Mouse (Mus musculus): Measurements from ENCODE around the gene Large2.

Gene Large2

DNA sequence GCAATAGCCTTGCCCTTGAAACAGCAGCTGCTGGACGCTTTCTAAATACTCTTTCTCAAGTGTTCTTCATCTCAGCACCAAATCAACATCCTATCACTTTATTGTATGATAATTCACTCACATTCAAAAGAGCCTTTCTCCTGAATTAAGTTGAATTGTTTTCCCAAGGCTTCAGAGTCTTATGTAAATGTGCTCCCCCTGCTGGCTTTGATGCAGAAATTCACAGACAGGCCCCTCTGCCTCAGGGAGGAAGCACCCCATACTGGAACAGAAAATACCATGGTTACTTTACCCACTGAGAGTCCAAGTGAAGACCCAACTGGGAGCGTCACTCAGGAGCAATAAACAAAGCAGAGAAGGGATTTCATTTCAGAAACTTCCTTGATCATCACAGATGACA lies 43.8 kb downstream of the Large2 start:
- no peak for TF ChIP-seq GATA4 (IDR thresholded peaks at IDR 0.05; ENCODE audit: insufficient replicate concordance, low read length)

DNA sequence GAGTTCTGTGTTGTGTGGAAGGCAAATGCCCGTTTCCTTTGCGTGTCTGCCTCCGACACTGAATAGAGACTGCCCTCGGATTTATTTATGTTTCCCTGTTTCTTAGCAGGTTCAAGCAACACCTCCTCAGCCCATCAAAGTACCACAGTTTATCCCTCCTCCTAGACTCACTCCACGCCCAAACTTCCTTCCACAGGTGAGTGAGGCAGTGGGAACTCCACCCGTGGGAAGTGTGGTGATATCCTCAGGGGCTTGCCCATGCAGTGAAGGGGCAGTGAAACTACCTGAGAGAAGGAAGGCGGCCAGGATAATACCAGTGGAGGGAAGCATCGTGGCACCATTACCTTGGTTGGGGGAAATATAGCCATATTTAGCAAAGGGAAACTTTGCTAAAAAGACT lies 46.5 kb downstream of the Large2 start:
- no peak for TF ChIP-seq GATA4 (IDR thresholded peaks at IDR 0.05; ENCODE audit: insufficient replicate concordance, low read length)

DNA sequence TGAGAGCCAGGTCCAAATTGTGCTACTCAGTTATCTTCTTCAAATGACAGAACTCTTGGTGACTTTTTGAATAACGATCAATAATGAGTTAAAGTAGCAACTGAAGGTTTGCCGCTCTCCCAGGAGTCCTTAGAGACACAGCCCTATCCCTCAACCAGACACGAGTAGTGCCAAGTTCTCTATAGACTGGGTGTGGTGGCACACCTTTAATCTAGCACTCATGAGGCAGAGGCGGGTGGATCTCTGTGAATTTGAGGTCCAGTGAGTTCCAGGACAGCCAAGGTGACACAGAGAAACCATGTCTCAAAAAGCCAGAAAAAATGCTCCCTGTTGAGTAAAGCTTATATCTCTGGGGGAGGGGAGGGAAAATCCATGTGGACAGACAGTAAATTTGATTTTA lies 47.1 kb downstream of the Large2 start:
- no peak for TF ChIP-seq GATA4 (IDR thresholded peaks at IDR 0.05; ENCODE audit: insufficient replicate concordance, low read length)

- TF ChIP-seq GATA4 (IDR thresholded peaks at IDR 0.05; ENCODE audit: insufficient replicate concordance, low read length), result no peak
Measured at GRCm38 (mm10) chr2:92326221-92326620, 48.4 kb downstream of the Large2 start.

- no peak for TF ChIP-seq GATA4 (IDR thresholded peaks at IDR 0.05; ENCODE audit: insufficient replicate concordance, low read length)
Measured at GRCm38 (mm10) chr2:92325676-92326075, 49.0 kb downstream of the Large2 start.

DNA sequence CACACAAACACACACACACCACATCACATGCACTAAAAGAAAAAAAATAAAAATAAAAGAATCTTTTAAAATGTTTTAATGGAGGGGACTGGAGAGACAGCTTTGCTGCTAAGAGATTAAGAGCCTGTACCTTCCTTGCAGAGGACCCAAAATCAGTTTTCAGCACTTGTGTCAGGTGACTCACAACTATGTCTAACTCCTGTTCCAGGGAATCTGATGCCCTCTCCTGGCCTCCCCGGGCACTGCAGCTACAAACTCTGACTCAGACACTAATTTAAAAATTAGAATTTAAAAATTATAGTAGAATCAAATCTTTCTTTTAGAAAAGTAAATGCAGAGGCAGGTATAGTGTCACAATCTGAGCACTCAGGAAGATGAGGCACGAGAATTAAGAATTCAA lies 52.0 kb downstream of the Large2 start:
- TF ChIP-seq GATA4 (IDR thresholded peaks at IDR 0.05; ENCODE audit: insufficient replicate concordance, low read length), result no peak

- TF ChIP-seq GATA4 (IDR thresholded peaks at IDR 0.05; ENCODE audit: insufficient replicate concordance, low read length), result no peak
Measured at GRCm38 (mm10) chr2:92317228-92317627, 57.4 kb downstream of the Large2 start.

GRCm38 (mm10) chr2:92316652-92317051 lies 58.0 kb downstream of the Large2 start:
- TF ChIP-seq GATA4 (IDR thresholded peaks at IDR 0.05; ENCODE audit: insufficient replicate concordance, low read length), result no peak

Data from liver, adult (tissue).